Mouse (Mus musculus) cerebellum, adult 9-11 months (tissue): ENCODE data around the gene Pitpnm3.

Experiments
- DNase-seq: peaks from one replicate; pipeline ENCODE4 v3.0.0; 2022

Gene Pitpnm3

DNA sequence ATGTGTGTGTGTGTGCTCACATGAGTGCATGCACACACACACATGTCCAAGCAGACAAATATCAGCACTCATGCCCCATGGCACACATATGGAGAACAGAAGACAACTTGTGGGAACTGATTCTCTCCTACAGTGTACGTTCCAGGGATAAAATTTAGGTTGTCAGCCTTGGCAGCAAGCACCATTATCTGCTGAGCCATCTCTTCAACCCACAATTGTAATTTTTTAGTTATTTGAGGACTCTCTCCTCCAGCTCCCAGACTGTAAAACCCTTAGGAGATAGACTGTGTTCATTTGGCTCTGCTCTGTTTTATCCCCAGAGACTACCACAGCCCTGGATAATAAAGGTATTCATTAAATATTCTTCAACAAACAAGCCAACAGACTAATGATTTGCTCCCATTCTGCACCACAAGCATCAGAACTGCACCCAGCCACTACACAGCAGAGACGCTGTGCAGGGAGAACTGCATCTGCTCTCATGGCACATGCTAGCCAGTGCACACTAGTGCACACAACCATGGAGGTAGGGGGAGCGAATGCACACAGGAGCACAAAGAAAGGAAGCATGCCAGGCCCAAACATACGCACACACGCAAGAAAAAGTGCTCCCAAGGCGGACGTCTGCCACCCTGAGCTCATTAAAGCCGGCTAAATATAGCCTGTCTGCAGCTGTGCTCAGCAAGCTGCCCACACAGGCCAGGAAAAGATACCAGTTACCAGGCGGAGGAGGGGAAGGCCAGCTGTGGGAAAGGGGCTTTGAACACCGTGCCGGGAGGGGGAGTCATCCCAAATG is 49.1 kb downstream of the Pitpnm3 start:
- no peak for DNase-seq

DNA sequence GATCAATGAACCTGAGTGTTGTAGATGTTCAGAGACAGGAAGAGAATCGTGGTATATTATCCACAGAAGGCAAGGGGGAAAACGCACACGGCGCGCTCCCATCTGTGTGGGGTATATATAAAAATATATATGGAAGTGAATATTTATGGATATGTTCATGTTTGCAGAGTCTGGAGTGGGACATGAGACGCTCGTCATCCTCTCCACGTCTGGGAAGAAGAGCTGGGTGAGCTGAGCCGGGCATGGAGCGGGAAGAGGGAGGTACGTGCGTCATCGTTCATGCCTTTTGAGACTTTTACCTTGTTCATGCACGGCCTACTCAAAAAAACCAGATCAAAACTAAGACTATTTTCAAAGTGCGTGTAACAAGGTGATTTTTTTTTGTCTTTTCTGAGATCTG is 51.2 kb downstream of the Pitpnm3 start:
- no peak for DNase-seq

DNA sequence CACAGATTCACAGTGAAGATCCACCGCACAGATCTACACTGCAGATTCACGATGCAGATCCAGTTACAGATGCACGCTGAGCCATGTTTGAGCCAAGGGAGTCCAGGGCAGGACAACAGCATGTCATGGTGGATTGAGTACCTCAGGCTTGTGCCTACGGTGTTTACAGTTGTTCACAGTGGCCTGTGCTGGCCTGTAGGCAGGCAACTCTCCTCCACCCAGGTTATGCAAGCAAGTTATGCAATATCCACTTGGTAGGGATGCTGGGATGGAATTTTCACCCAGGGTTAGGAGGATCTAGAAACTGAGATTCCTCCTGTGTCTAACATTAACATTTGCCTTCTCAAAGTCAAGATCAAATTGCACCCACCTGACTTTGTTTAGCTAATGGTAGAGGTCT is 53.0 kb downstream of the Pitpnm3 start:
- no peak for DNase-seq

DNA sequence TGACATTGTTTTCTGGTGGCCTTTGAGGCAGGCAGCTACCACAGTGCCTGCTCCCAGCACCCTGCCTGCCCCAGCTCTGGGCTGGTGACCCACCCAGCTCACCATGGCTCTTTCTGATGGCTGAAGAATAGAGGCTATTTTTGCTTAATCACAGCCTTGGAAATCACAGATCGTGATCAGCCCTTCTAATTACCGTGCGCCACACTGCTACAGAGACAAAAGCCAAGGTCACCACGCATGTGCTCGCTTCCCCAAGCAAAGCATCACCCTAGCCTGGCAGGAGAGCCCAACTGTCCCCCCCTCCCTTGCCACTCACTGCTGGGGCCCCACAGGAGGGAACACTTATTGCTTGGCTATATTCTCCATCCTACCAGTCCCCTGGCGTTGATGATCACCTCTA is 55.1 kb downstream of the Pitpnm3 start:
- DNase-seq, result no peak

DNA sequence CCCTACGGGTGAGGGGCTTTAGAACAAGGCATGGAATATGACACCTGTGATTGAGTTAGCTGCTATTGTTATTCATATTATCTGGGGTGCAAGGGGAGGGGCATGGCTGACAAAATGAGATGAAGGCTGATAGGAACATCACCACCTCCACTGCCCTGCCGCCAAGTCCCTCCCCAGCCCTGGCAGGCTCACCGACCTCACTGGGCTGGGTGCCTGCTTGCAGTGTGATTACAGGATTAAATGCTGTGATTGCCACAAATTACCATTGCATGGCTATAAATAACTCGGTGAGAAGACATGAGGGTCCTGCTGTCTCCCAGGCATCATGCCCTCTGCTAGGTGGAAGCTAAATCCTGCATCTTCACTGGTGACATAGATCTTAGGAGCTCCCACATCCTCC is 56.9 kb downstream of the Pitpnm3 start:
- peak; percentile 74 for DNase-seq

DNA sequence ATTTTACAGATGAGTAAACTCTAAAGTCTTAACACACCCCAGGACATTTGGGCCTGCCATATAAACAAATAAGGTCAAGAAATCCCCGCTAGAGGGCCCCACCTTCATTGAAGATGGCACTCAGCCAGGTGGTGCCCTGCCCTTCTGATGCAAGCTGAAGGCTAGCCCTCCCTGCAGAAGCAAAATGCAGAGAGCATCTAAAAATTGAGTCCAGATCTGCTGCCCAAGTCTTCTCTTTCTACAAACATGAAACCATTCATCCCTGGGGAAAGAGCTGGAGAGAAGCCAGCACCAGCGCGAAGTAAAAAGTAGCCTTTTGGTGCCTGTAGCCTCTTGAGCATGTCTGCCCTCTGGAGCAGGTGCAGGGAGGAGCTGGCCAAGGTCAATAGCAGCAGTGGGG is 57.5 kb downstream of the Pitpnm3 start:
- DNase-seq, result no peak

DNA sequence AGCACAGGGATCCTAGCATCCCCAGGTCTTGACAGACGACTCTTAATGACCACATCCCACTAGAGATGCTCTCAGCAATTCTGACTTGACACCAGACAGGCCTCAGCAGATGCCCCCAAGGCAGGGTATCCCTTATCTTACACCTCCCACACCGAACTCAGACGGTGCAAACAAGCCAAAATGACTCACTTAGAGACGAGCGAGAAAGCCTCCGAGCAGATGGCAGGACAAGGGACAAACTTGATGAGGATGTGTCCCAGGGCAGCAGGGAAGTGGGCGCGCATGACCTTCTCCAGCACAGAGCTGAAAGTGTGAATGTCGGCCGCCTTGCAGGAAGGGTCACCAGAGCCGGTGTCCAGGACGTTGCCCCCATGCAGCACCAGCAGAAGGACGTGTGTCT is 61.3 kb downstream of the Pitpnm3 start:
- DNase-seq, result no peak

DNA sequence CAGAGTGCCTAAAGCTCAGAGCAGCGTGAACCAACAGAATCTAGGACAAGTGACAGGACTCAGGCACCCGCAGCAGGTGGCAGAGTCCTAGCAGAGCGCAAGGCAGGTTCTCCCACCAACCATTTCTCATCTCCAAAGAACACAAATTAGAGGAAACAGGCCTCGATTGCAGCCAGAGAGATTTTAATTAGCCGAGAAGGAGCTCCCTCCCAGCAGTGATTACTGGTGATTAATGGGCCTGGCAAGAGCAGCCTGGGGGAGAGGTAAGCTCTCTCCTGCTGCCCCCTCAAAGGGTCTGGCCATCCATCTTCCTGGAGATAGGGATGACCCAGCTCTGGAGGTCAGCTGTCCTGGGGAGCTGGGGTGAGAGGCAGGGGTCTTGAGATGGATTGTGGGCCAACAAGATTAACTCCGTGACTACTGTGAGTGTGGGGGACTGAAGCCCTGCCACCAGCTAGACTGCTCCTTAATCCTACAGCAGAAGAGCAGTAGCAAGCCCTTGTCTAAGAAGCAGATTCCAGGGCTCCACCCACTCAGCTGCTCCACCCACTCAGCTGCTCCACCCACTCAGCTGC is 63.2 kb downstream of the Pitpnm3 start:
- DNase-seq, result no peak

DNA sequence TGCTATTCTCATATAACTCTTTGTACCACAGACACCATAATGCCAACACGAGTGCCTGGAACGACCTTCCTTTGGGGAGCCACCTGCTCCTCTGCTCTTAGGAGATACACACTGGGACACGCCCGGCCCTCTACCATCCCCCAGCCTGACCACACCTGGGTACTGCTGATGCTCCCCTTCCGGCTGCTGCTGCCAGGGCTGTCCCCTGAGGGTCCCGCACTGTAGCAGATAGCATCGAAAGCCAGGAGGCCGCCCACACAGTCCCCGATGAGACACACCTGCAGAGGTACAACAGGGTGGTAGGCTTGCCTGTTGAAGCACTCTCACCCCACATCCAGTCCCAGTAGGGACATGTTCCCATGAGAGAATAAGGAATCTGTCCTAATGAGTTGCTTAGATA is 64.8 kb downstream of the Pitpnm3 start:
- no peak for DNase-seq

DNA sequence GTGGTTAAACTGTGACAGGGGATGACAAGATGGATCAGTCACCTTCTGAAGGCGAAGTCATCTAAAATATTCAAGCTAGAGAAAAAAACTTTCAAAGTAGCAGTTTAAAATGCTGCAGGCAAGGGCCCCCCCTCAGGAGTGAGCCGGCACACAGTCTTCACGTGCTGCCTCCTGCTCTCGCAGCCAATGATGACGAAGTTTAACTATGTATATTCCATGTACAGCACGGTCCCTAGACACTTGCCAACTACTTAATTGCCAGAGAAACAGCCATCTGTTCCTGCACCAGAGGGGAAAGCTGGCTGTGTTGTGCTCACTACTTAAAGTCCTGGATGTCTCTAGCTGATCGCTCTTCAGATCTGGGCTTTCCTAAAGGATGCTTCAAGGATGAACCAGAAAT is 67.6 kb downstream of the Pitpnm3 start:
- DNase-seq, result peak; percentile 81

DNA sequence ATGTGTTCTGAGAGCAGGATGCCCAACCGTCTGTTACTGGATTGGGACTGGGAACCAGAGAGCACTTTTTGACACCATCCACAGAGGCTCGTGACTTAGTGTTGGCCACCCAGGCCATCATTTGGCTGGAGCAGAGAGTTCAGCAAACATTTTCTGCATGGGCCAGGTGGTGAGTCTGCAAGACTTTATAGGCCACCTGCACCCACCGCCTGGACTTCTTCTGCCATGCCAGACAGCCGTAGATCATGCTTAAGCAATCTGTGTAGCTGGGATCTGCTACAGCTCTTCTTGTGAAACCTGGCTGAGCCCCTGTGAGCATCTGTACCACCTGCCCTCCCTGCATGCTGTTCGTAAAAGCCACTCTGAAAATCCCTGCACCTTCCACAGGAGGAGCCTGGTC is 68.3 kb downstream of the Pitpnm3 start:
- peak; percentile 85 for DNase-seq

DNA sequence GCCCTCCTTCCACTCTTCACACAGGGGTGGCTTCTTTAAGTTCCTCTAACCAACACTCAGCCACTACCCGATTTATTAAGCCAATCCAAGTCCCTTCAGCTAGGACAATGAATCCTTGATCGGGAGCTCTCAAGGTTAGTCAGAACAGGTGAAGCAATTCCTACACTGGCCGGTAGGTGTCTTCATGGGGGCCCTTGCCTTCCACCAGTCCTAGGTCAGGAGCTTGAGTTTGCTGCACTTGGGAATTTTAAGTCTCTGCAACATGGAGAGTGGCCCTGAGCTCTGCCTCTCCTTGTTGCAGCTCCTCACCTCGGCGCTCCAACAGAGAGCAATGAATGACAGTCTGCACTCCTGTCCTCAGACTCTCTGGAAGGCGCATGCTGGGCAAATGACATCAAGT is 69.2 kb downstream of the Pitpnm3 start:
- peak; percentile 73 for DNase-seq

DNA sequence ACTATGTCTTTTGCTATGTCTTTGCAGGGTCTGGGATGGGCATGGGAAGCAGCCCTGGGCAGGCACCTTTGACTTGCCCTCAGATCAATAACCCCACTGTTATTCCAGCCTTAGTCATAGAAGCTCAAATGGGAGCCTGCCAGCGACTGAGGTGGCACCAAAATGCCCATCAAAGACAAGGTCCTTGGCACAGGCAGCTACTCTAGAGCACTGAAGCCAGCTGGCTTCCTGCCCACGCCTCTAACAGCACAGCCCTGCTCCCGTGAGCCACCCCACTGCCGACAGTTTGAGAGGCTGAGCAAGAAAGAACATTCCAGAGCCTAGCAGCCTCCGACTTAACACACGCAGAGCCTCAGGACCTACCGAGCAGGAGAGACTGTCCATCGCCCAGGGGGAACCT is 70.5 kb downstream of the Pitpnm3 start:
- peak; percentile 86 for DNase-seq

DNA sequence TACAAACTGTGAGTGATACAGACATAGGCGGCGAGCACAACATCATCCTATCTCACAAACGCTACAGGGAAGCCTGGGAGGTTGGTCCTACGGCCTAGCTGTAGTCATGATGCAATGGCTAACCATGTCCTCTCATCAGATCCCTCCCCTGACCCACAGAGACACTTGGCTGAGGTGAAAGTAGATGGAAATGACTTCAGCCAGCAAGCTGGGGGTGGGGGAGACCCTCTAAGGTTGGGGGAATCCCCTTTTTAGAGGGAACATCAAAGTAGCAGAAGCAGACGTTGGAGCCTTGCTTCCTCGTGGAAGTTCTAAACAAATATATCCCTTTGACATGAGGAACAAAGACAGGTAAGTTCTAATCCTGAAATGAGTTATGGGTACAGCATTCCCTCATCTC is 71.2 kb downstream of the Pitpnm3 start:
- no peak for DNase-seq

DNA sequence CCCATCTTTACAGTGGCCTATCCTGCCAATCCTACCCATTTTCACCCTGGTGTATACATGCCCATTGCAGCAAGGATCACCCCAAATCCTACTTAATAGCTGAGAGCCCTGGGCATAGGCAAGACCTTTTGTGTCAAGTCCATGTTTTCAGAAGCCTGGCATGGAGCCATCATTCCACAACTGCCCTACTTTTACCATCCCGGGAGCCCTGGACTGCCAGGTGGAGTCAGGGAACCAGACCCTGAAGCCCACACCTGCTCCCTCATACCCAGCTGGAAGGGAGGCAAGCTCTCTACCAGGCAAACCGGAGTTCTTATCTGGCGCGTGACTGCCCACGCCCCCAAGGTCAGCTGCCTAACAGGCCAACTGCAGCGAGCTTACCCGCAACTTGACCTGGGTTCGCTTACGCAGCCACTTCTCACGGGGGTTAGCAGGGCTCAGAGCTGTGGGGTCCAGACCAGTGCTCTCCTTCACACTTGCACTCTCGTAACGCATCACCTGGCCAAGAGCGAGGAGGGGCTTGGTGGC is 74.4 kb downstream of the Pitpnm3 start:
- DNase-seq, result peak; percentile 62

DNA sequence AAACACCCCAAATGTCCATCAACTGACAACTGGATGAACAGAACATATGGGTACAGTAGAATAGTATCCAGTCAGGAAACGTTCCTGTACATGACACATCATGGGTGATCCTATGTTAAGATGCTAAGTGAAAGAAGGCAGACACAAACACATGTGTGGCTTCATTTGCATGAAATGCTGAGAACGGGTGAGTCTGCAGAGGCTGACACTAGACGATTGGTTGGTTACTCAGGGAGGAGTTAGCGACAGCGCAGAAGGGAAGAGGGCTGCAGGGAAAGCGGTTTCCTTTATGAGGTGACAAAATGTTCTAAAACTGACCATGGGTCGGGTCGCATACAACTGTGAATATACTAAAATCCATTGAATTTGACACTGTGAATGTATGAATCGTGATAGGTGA is 75.2 kb downstream of the Pitpnm3 start:
- DNase-seq, result no peak

DNA sequence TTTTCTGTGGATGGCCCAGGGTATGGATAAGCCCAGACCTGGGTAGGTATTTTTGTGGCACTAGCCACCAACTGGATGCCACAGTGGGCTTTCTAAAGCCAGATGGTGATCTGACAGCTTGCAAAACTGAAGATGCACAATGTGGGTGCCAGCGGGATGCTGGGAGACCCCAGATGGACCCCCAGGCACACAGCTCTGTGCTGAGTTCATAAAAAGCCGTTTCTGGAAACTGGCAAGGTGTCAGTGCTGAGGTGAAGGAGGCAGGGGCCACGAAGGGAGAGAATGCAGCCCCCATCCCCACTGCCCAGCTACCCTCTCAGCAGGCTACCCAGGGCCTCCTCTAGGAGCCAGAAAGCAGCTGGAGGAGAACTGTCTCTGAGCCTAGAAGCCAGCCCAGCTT is 78.4 kb downstream of the Pitpnm3 start:
- DNase-seq, result no peak

DNA sequence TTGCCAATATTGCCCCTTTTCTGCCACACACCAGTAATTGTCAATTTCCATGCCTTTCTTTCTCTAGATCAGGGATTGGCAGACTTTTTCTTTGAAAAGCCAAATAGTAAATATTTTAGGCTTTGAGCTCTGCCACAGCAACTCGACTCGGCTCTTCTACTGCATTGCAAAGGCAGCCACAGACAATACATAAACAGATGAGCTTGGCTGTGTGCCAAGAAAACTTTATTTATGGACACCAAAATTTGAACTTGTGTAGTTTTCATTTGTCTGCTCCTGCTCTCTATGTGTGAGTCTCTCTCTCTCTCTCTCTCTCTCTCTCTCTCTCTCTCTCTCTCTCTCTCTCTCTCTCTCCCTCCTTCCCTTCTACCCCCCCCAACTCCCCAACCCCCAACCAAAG is 80.4 kb downstream of the Pitpnm3 start:
- DNase-seq, result no peak

DNA sequence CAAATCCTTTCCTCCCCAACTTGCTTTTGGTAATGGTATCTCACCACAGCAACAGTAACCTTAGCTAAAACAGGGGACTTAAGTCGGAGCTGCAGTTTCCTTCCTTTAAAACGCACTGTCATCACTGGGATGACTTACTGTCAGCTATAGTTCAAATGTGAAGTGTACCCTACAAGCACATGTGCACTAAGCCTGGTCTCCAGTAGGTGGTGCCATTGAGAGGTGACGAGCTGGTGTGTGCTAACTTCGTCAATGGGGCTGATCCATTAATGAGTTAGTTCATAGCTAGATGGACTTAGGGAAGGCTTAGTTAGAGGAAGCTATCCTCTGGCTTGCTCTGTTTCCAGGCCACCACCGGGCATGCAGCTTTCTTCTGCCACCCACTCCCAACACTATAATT is 82.9 kb downstream of the Pitpnm3 start:
- peak; percentile 77 for DNase-seq

DNA sequence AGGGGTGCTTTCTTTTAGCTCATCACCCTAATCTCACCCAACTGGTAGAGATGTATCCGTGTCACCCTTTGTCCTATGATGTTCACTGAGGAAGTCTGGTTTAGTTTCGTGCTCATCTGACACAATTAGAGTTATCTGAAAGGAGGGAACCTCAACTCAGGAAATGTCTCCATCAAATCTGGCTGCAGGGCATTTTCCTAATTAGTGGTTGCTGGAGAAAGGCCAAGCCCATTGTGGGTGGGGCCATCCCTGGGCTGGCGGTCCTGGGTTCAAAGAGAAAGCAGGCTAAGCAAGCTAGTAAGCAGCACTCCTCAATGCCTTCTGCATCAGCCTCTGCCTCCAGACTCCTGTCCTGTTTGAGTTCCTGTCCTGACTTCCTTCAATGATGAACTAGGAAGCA is 83.4 kb downstream of the Pitpnm3 start:
- no peak for DNase-seq

DNA sequence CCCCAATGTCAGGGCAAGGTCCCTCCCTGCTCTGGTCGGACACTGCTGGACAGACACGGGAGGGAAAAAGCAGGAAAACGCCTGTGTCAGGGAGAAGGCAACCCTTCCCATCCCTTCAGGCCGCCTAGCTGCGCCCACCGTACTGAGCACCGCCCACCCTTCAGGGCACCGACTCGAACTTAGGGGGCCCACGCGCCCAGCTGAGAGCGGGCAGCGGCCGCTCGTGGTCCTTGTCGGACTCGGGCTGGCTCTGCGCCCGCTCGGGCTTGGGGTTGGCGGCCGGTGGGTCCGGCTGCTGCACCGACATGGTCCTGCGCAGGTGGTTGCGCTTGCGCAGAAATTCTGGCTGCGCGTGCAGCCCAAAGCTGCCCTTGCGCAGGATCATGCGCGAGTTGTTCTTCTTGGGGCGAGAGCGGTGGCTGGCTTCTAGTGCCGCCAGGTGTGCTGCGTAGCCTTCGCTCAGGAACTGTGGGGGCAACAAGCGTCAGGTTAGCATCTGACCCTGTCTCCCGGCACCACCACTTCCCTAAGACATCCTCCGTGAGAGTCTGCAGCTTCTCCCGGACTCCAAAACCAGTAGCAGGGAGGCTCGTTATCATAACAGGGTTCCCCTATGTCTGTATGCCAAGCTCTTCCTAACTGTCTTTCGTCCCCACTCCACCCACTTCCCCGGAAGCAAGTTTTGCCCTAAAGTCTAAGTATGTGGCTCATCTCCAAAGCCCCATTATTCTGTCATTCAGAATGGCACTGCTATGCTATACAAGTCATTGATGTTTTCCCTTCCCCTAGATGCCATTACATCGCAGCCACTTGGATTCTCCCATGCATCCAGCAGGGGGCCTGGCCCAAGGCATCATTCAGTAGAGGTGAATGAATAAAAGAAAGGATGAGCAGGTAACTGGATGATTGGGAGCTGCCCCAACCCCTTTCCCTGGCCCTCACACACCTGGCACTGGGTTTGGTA is 84.4 kb downstream of the Pitpnm3 start:
- peak; percentile 45 for DNase-seq

DNA sequence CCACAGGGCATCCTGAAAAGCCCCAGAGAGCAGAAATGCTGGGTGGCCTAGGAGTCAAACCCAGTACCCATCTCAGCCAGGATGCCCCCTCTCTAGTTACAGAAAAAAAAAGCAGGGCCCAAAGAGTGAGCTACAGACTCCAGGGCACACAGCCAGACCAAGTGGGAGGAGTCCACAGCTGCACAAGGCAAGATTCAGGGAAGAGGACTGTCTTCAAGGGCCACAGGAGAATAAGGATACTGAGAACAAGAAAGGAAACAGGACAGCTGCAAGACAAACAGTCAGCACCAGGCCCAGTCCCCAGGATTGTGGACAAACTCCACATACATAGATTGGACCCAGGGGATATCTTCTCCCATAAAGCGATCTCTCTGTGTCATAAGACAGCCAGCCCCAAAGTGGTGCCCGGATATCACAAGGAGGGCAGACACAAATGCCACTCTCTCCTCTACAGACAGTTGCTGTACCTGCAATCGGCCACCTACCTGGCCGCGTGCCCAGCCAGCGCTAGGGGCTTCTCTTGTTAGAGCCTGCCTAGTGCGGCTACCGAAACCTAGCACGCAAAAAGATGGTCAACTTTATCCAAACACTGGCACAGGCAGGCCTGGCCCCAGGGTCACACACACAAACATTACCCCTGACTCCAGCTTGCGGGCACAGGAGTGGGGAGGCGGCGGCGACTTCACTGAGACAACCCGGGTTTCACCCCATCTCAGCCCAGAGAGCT is 85.2 kb downstream of the Pitpnm3 start:
- no peak for DNase-seq
